Mouse (Mus musculus) heart, postnatal 36 days (tissue): ENCODE results near the gene Adora2a. TPM values are rescaled to one million over a fixed set of nuclear protein-coding genes. Genes with fewer than 3 reads are reported as not detected.
A peak's percentile ranks its signal among the peaks of the same experiment; 100 is the strongest.
"Not testable (repeated sequence)": the region's sequence is repeated elsewhere in the genome, so short reads cannot be mapped to it uniquely, and the experiment has no call there.

ENCODE experiments used
- DNase-seq, 2 experiments: peaks; one replicate each; pipeline ENCODE4 v3.0.0; 2021 to 2022
- intact Hi-C: fragments of 180-260 bp; cut with DNase I; formaldehyde crosslinking; loops from one replicate; pipeline ENCODE4 v1.15.1; 2025
- total RNA-seq, 2 experiments: library from RNA; stranded (reverse); gene quantifications; 2 replicates each; pipeline ENCODE4 v1.2.3; 2021

Gene Adora2a
- total RNA-seq, result 10 to 100 TPM in 1 of 2 experiments, 1 to 10 TPM in 1; 9.2 to 16.7 TPM

DNA sequence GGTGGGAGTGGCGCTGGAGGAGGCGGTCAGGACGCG, at the start of gene Adora2a:
Adora2a (plus strand) TSS at position 6 of the 36 bp plus-strand sequence.
- DNase-seq, result no peak
- intact Hi-C loops, result loop anchor here (1.0 to 5.0 kb wide), 5 partner anchors 18 to 170 kb away; no protein-coding TSS in a partner anchor

DNA sequence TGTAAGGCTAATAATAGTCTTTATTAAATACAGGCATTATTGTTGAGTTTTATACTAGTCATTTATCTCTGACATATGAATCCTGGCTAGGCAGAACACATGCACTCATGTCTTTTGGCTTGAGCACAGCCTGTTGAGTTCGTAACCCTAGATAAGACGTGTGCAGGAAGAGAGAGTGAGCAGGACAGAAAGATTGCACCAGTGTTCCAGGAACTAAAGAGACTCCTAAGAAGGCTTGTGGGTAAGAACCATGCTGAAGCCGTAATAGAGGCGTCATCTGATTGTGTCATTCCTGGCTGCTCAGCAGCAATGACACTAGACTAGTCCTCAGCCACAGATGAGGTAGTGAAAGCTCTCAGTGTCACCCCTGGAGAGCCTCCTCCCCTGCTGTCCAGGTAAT, 43.7 kb upstream of the Adora2a start:
- no peak for DNase-seq
- intact Hi-C loops, result no loop called here

DNA sequence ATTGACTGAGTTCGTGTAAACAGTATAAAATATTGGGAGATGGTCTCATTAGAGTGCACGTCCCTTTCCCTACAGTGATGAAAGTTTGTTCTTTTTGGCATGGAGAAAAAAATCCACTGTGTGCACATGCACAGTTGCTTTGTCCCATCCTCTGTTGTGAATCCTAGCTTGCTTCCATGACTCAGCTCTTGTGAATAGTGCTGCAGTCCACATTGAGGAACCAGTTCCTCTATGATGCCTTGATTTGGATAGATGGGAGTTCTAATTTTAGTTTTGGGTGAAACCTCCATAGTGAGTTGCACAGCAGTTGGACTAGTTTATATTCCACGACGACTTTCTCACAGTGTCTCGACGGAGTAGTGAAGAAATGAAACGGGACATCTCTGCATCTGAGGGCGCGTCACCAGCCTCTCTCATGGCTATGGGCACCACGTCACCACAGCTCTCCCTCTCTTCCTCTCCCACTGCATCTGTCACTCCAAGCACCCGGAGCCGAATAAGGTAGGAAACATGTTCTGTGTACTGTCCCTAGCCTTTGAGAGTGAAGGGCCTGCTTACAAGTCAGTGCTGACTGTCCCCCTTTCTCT, 40.2 kb upstream of the Adora2a start:
- intact Hi-C loops, result loop anchor here (2.0 to 5.0 kb wide), 4 partner anchors 40 to 211 kb away; partner anchors contain the start of gene Adora2a
- no peak for DNase-seq

DNA sequence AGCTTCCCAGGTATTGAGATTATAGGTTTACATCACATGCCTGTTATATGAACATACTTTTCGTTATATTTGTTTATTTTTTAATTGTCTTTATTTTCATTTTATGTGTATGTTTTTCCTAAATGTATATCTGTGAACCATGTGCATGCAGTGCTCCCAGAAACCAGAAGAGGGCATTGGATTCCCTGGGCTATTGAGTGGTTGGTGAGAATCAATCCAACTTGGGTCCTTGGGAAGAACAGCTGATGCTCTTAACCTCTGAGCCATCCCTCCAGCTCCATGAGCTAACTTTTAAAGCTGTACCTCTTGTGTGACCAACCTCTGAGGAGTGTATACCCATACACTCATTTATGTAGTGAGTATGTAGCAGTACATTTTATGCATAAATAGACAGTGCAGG, 39.2 kb upstream of the Adora2a start:
- peak in 1 of 2 experiments; percentile 53 for DNase-seq
- intact Hi-C loops, result loop anchor here (2.0 to 5.0 kb wide), 4 partner anchors 39 to 210 kb away; partner anchors contain the start of gene Adora2a

DNA sequence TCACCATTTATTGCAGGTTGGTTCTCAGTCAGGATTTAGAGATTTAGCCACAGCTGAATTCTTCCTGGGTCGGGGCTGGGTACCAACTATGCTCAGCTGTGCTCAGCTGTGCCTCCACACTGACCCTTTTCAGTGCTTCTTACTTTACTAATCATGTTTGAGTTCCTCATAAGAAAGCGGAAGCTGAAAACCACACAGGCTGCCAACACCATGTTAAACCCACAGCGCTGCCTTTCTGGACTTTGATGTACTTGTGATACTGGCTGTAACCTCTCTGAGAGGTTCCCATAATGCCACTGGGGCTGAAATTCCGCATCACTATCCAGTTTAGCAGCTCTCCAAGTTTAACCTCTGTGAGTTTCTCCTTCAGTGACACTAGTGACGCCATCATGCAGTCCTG, 34.0 kb upstream of the Adora2a start:
- intact Hi-C loops, result no loop called here
- no peak for DNase-seq

DNA sequence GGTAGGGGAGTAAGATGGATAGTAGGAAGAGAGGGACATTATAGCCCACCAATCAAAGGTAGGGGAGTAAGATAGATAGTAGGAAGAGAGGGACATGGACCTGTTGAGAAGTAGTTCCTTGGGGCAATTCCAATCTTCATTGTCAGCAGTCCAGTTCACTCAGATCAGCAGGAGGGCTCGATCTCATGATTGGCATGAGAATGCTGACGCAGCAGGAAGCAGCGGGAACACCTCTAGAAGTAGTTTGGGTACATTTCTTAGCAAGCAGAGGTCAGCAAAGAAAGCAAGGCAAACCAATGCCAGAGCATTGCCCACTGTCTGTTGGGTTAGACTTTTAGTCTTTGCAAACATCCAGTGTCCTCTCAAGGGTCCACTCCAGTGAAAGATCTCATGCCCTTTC, 32.9 kb upstream of the Adora2a start:
- DNase-seq, result no peak
- intact Hi-C loops, result no loop called here

DNA sequence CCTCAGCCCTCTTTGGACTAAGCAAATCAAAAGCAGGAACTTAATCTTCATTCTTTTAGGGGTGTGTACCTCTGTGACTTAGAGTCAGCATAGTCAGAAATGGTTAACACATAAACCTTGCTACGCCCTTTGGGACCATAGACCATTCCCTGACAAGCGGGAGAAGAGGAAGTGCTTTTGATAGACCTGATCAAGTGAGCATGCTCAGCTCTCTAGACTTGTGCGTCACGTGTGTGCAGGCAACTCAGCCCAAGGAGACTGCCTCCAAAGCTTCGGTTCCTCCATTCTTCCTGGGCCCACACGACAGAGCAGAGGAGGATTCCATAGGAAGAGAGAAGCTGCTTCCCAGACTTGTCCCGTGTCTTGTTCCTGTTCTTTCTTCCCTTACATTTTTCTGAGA, 28.1 kb upstream of the Adora2a start:
- intact Hi-C loops, result no loop called here
- no peak for DNase-seq

DNA sequence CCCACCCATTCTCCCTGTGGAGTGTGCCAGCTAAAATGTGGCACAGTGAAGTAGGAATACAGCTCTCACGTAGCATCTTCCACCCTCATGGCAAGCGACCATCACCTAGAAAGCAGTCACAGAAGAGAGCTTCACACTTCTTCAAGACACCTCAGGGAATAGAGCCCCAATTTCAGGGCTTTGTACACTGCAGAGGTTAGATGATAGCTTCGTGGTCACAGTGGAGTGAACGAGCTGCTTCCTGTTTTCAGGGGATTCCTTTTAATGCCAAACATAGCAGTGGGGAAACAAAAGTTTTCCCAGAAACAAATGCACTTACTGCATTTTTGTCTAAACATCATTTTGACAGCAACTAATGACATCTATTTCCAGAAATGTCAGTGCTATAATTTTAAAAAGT, 27.3 kb upstream of the Adora2a start:
- DNase-seq, result no peak
- intact Hi-C loops, result no loop called here

DNA sequence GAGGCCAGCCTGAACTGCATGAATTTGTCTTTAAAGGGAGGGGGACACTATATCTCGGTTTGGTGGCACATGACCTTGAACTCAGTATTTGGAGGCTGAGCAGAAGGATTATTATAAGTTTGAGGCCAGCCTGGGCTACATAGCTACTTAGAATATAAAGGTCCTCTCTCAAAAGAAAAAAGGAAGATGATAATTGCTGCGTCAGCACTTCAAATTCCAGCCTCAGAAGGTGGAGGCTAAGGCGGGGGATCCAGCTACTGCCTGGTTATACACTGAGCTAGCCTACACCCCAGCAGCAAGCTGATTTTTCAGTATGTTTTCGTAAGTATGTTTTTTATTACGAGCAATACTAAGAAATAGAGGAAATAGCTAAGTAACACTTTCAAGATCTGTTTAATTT, 26.0 kb upstream of the Adora2a start:
- intact Hi-C loops, result no loop called here
- DNase-seq, result no peak

DNA sequence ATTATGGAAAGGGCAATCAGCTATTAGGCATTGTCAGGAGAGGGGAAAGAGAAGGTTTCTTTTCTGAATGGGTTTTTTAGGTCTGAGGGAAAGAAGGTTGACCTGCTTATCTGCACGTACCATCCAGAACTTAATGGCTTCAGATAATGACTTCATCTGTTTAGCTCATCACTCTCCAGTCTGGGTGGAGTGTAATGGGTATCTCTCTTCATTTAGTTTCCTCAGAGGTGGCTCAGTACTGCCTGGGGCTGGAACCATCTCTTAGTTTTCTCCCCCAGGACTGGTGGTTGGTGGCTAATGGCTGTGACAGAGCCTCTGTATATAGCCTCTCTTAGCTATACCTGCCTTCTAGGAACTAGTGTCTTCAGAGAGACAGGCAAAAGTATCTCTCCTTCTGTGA, 25.3 kb upstream of the Adora2a start:
- DNase-seq, result no peak
- intact Hi-C loops, result no loop called here

DNA sequence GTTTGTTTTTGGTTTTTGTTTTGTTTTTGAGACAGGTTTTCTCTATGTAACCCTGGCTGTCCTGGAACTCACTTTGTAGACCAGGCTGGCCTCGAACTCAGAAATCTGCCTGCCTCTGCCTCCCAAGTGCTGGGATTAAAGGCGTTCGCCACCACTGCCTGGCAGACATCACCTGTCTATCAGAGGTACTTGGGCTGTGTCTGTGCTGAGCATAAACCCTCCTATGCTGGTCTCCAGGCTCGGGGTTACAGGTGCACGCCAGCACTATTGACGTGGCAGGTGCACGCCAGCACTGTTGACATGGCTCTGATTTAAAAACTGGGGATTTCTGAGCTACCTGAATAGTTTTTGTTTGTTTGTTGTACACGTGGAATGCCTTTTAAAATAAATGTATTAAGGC, 24.5 kb upstream of the Adora2a start:
- DNase-seq, intact Hi-C loops: not testable (repeated sequence)

DNA sequence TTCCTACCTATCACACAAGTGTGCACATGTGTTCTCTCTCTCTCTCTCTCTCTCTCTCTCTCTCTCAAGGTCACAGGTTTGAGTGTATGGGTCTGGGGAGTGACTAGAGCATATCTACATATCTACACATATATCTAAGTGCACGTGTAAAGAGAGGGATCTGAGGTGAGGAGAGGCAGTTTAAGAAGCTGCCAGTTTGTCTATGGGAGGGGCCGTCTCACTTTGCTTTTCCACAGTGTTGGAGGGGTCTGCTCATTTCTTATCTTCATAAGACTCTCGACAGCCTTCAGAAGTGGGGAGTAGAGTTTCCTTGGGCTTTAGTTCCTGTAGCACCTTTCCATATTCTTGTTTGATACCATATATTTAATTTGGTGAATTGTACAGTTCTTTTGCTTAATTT, 23.4 kb upstream of the Adora2a start:
- intact Hi-C loops, result no loop called here
- DNase-seq, result no peak

DNA sequence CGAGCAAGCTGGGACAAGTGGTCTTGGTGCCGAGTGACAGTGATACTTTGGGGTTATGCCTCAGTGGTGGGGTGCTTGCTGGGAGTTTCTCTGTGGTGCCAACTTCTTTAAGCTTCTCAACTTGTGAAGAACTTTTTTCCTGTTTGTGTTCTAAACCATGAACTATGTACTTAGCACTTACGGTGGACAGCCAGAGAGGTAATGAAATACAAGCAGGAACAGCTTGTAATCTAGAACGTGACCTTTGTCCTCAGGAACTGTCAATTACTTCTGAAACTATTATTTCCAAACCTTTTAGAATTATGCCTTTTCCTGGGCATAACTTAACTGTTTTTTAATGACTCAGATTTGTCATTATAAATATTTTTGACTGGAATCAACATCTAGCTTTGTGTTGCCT, 22.3 kb upstream of the Adora2a start:
- intact Hi-C loops, result loop anchor here (1.0 kb wide), 1 partner anchor 22 kb away; the partner anchor contains the start of gene Adora2a
- no peak for DNase-seq

DNA sequence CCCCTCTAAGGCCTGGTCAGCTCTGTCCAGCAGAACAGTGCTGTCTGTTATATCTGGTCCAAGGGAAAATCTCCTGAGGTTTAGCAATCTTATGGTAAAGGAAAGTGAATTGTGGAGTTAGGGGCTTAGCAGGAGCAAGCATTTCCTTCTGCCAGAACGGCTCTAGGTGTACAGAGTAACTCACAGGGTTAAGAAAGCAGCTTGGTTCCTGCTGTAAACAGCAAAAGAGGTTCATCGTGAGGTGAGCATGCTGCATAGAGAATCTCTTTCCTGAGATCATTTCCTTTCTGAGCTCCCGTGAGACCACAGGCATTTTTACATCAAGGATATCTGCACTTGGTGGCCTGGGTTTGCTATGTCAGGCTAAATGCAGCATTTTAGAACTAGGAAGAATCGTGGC, 21.8 kb upstream of the Adora2a start:
- no peak for DNase-seq
- intact Hi-C loops, result loop anchor here (1.0 kb wide), 1 partner anchor 21 kb away; the partner anchor contains the start of gene Adora2a

- intact Hi-C loops, result no loop called here
- no peak for DNase-seq
Measured at GRCm38 (mm10) chr10:75298608-75299007, 18.1 kb upstream of the Adora2a start.

GRCm38 (mm10) chr10:75299785-75300418, 16.8 kb upstream of the Adora2a start:
- DNase-seq, result peak; percentile 45 to 67
- intact Hi-C loops, result no loop called here

DNA sequence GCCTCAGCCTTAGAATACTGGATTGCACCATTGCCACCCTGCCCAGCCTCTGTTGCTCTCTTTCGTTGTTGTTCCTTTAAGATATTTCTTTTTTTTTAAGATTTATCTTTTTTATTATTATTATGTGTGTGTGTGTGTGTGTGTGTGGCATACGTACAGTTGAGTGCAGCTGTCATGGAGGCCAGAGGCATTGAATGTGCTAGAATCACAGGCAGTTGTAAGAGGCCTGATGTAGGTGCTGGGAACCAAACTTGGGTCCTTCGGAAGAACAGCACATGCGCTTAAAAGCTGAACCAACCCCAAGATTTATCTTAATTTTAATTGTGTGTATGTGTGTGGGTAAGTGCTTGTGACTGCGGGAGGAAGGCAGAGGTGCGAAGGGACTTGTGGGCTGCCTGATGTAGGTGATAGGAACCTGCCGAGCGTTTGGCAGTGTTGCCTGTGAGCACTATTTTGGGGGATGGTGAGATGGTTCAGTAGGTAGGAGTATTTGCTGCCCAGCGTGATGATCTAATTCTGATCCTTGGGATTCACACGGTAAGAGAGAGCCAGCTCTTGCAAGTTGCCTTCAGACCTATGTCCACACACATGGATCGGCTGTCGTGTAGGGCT, 15.4 kb upstream of the Adora2a start:
- intact Hi-C loops, result no loop called here
- DNase-seq, result no peak

GRCm38 (mm10) chr10:75301937-75302336, 14.7 kb upstream of the Adora2a start:
- intact Hi-C loops, result no loop called here
- no peak for DNase-seq

DNA sequence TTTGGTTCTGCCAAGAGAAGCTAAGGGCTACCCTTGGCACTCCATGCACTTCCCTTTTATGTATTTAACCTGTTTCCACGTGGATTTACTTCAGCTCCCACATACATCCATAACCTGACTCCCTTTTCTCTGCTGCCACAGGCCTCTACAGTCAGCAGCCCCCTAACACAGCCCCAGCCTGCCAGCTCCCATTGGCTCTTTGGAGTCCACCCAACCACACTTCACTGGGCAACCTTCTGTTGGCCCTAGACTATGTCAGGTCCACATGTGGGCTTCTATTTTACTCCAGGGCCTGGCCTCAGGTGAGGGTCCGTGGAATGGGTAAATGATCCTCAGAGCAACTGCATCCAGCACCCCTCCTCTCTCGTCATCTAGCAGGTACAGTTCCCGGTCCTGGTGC, 14.1 kb upstream of the Adora2a start:
- no peak for DNase-seq

DNA sequence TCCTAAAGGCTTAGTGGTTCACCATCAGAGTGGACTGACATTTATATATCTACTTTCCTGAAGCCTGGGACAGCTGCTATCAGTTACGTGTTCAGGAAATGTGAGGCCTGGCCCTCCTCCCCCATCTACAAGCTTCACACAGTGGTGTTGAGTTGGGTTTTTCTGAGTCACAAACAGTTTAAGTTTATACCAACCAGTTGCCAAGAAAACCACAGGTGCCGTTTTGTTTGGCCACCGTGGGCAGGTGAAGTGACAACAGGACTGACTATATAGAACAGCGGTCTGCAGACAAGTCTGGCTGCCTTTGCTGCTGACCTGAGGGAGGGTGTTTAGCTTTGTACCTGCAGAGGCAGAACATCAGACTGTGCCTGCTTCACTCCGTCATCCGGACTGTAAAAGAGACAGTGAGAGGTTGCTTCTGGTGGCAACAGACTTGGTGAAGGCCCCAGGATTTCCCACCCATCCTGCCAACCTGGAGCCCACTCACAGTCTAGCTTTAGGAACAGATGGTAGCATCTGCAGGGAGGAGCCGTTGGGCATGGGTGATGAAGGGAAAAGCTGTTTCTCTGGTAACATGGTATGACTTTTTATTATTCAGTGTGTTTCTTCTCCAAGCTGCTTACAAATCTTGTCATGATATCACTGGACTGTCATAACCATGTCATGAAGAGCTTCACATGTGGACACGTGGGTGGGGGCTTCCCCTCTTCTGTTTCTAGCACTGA, 13.2 kb upstream of the Adora2a start:
- intact Hi-C loops, result no loop called here
- no peak for DNase-seq

More for the DNA sequence above, 14.1 kb upstream of the Adora2a start:
- intact Hi-C loops, result no loop called here

DNA sequence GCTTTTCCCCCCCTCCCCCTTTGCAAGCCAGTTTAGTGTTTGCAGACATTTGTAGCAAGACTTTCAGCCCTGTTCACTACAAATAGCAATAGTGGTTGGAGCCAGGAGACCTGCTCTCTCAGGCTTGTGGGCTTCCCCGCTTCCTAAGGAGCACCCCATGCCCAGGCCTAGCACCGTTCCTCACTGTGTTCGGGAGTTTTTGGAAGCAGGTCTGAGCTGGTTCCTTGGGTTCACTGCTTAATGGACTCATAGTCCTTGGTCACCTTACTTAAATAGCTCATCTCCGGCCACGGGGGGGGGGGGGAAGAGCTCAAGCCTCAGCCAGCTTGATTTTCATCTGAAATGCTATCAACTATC, 12.7 kb upstream of the Adora2a start:
- intact Hi-C loops, result no loop called here
- no peak for DNase-seq

GRCm38 (mm10) chr10:75304413-75304812, 12.3 kb upstream of the Adora2a start:
- DNase-seq, result peak in 1 of 2 experiments; percentile 43

More at GRCm38 (mm10) chr10:75304413-75304812, 12.3 kb upstream of the Adora2a start:
- intact Hi-C loops, result no loop called here
